Mouse (Mus musculus) embryonic facial prominence, embryonic 11.5 days (tissue): ENCODE results near the gene Atxn7. TPM values are rescaled to one million over a fixed set of nuclear protein-coding genes. Genes with fewer than 3 reads are reported as not detected.

ENCODE experiments used
- ATAC-seq: fragments of 200-750 bp; cut with Nextera tagmentation; replicated peaks from 2 replicates; pipeline ENCODE4 v1.8.0; 2017; ENCODE audit warnings: low read depth; ENCODE audit not compliant: insufficient number of reproducible peaks, low FRiP score, low TSS enrichment
- DNase-seq: peaks from one replicate; pipeline ENCODE4 v3.0.0-alpha.2; 2015; ENCODE audit warnings: low spot score
- H3K27ac ChIP-seq: fragments of 300-500 bp; sonication (generic); replicated peaks from 2 replicates; pipeline ENCODE4 v1.5.1; 2014; ENCODE audit warnings: mild to moderate bottlenecking, low read depth, low read length, control low read depth
- H3K27me3 ChIP-seq: fragments of 300-500 bp; sonication (generic); 2 replicates; pipeline ENCODE4 v1.6.1; 2014; ENCODE audit warnings: mild to moderate bottlenecking, low read length, moderate library complexity, mixed read lengths; ENCODE audit not compliant: control insufficient read depth, insufficient read depth
- H3K36me3 ChIP-seq: fragments of 300-500 bp; sonication (generic); replicated peaks from 2 replicates; pipeline ENCODE4 v1.6.1; 2014; ENCODE audit warnings: low read depth, mild to moderate bottlenecking, low read length, moderate library complexity, mixed read lengths; ENCODE audit not compliant: control insufficient read depth, insufficient read depth
- H3K4me1 ChIP-seq: fragments of 300-500 bp; sonication (generic); 2 replicates; pipeline ENCODE4 v1.6.1; 2014; ENCODE audit warnings: low read length, mixed read lengths; ENCODE audit not compliant: control insufficient read depth, insufficient read depth
- H3K4me2 ChIP-seq: fragments of 300-500 bp; sonication (generic); 2 replicates; pipeline ENCODE4 v1.6.1; 2014; ENCODE audit warnings: low read depth, mild to moderate bottlenecking, control low read depth, low read length, moderate library complexity
- H3K4me3 ChIP-seq: fragments of 300-500 bp; sonication (generic); 2 replicates; pipeline ENCODE4 v1.5.1; 2014; ENCODE audit warnings: low read depth, low read length, control low read depth
- H3K9ac ChIP-seq: fragments of 300-500 bp; sonication (generic); replicated peaks from 2 replicates; pipeline ENCODE4 v1.6.1; 2014; ENCODE audit warnings: mild to moderate bottlenecking, control low read depth, low read length
- H3K9me3 ChIP-seq: fragments of 300-500 bp; sonication (generic); replicated peaks from 2 replicates; pipeline ENCODE4 v1.6.1; 2016; ENCODE audit warnings: mild to moderate bottlenecking, low read length, inconsistent platforms, mixed read lengths; ENCODE audit not compliant: control insufficient read depth
- WGBS: fragments of 180-500 bp; shearing (Covaris S2); extraction: QIAGEN DNeasy Blood & Tissue Kit; methylation state at CpG from one replicate; pipeline ENCODE4 v1.1.7; 2014; 5-methylcytosine and 5-hydroxymethylcytosine counted together
- polyA plus RNA-seq: library from polyadenylated mRNA; unstranded; fragments of >200 nt; fragmentation: Nextera tagmentation; extraction: Ambion mirVana; gene quantifications from 2 replicates; pipeline ENCODE4 v1.2.1, GENCODE M21; 2014

The Atxn7 gene
- polyA plus RNA-seq, 1 experiment from 2014 or later: 3.7 TPM

- no peak for ATAC-seq
- Histone ChIP-seq H3K4me3 (no peak overlapping the region), H3K4me2 (no peak overlapping the region), H3K4me1 (no peaks in the 10 kb centered on the region), H3K9ac (no peak overlapping the region), H3K27me3 (no peaks in the 10 kb centered on the region), H3K9me3 (no peaks in the 10 kb centered on the region), H3K36me3 (no peaks in the 10 kb centered on the region), H3K27ac (no peak overlapping the region)
- WGBS: 63% methylated on average over 6 of the region's 6 CpGs
- no peak for DNase-seq
Observed at GRCm38 (mm10) chr14:14087348-14087747, 126.1 kb downstream of the Atxn7 start.

DNA sequence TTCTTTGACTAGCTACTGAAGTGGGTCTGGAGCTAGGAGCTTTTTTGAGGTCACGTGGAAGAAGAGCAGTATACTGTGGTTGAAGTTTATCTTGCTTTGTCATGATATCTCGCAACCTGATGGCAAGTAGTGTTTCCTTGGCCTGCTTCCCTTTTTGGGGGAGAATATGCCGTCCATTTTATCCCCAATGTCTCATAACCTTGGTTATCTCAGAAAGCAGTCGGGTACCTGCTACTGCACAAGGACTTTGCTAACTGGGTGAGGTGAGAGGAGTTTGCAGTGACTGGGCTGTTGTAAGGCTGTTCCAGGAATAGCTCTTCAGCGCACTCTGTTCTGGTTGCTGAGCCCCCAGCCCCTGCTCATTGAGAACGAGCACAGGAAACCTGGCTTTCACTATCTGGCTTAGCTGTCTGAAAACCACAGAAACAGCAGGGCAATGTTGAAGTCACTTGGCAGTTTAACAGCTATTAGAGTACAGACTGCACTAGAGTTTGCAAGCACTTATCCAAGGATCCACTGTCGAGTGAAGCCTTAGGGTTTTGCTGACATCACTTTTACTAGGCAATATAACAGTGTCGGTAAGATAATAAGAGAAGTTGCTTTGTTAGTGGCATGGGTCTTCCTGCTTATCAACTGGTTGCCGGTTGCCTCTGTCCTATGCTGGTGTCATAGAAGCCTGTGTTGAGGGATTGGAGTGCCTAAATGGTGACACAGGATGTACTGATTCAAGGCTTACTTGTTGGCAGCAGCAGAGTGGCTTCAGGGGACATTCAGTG lies 127.0 kb downstream of the Atxn7 start:
- Histone ChIP-seq H3K27ac (no peak overlapping the region), H3K9me3 (no peaks in the 10 kb centered on the region), H3K36me3 (no peaks in the 10 kb centered on the region), H3K4me1 (no peaks in the 10 kb centered on the region), H3K9ac (no peak overlapping the region), H3K4me2 (no peak overlapping the region), H3K27me3 (no peaks in the 10 kb centered on the region), H3K4me3 (no peak overlapping the region)
- no peak for DNase-seq
- ATAC-seq: no peak
- 88% methylated on average over 9 of the region's 9 CpGs for WGBS

DNA sequence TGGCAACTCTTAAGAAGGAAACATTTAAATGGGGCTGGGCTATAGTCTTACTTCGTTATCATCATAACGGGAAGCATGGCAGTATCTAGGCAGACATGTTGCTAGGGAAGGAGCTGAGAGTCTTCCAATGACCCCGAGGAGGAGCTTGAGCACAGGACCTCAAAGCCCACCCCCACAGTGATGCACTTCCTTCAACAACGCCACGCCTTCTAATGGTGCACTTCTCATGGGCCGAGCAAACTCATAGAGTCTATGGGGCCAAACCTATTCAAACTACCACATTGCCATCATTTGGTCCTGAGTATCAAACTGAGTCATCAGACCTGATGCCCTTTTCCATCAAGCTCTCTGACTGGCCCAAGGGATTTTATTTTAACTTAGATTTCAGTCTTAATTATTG lies 129.3 kb downstream of the Atxn7 start:
- 93% methylated on average over 6 of the region's 6 CpGs for WGBS
- ATAC-seq: no peak
- H3K36me3 ChIP-seq: no peaks in the 10 kb centered on the region
- H3K9ac ChIP-seq: no peak overlapping the region
- no peak overlapping the region for H3K4me2 ChIP-seq
- H3K4me1 ChIP-seq: no peaks in the 10 kb centered on the region
- no peaks in the 10 kb centered on the region for H3K27me3 ChIP-seq
- no peak for DNase-seq
- H3K4me3 ChIP-seq: no peak overlapping the region
- H3K9me3 ChIP-seq: no peaks in the 10 kb centered on the region
- H3K27ac ChIP-seq: no peak overlapping the region

DNA sequence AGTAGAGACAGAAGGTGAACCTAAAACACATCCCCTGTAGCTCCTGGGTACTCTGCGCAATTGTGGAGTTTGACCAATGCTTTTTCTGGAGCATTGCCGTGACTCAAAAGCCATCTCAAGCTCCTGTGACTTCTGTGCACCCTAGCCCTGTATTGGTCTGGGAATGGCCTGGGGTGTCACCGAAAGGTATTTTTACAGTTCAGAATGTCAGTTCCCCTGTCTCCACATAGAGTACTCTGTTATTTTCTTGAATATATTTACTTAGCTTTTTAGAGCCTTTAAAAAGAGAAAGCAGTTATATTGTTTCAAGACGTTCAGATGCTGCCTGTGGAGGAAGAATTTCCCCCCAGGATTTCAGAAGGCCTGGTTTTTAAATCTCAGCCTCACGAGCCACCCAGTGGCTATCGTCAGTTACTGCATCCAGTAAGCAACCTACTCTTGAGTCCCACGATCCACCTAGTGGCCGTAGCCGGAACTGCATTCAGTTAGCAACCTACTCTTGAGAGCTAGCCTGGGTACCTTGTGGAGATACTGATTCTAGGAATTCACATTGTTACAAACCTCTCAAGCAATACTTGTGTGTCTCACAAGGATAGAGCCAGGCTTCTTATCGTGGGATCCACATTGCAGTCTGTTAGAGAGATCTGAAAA lies 137.2 kb downstream of the Atxn7 start:
- H3K4me3 ChIP-seq: no peak overlapping the region
- ATAC-seq (0 out of 2 replicates have a peak, but pooled peaks have one; percentile 50), DNase-seq (peak; percentile 96)
- H3K9ac ChIP-seq: no peak overlapping the region
- no peaks in the 10 kb centered on the region for H3K9me3 ChIP-seq
- no peaks in the 10 kb centered on the region for H3K4me1 ChIP-seq
- no peak overlapping the region for H3K27ac ChIP-seq
- H3K4me2 ChIP-seq: no peak overlapping the region
- H3K27me3 ChIP-seq: no peaks in the 10 kb centered on the region
- WGBS: 26% methylated on average over 10 of the region's 10 CpGs
- no peaks in the 10 kb centered on the region; the same call in 1 of the 2 replicates for H3K36me3 ChIP-seq

DNA sequence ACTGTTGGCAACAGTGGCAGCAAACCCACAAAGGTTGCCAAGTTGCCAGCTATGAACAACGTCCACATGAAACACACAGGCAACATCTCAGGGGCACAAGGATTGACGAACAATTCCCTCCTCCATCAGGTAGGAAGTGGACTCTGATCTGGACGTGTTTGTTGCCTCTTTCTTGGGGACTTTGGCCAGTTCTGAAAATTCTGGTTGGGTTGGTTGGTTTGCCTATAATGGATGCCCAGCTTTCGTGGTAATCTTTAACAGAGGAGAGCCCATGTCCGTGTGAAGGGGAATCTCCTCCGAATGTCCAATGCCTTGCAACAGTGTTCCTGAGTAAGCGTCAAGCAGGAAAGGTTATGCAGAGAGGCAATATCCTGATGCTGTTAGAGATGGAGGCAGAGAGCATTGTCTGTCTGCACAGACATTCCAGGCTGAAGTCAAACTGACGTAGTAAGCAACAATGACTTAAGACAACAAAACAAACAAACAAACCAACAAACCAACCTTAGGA lies 139.6 kb downstream of the Atxn7 start:
- DNase-seq (no peak), ATAC-seq (no peak)
- Histone ChIP-seq H3K4me3 (no peak overlapping the region), H3K27ac (no peak overlapping the region), H3K9ac (no peak overlapping the region), H3K9me3 (no peaks in the 10 kb centered on the region), H3K27me3 (no peaks in the 10 kb centered on the region), H3K4me2 (no peak overlapping the region), H3K4me1 (no peaks in the 10 kb centered on the region), H3K36me3 (no peaks in the 10 kb centered on the region; the same call in 1 of the 2 replicates)
- WGBS: 93% methylated on average over 8 of the region's 8 CpGs

GRCm38 (mm10) chr14:14101296-14101695 lies 140.1 kb downstream of the Atxn7 start:
- Histone ChIP-seq H3K9me3 (no peaks in the 10 kb centered on the region), H3K9ac (no peak overlapping the region), H3K4me1 (no peaks in the 10 kb centered on the region), H3K4me3 (no peak overlapping the region), H3K36me3 (no peaks in the 10 kb centered on the region; the same call in 1 of the 2 replicates), H3K27me3 (no peaks in the 10 kb centered on the region), H3K4me2 (no peak overlapping the region), H3K27ac (no peak overlapping the region)
- WGBS: 96% methylated on average over 9 of the region's 9 CpGs
- DNase-seq: no peak
- no peak for ATAC-seq

GRCm38 (mm10) chr14:14104213-14104929 lies 143.1 kb downstream of the Atxn7 start:
- no peak overlapping the region for H3K27ac ChIP-seq
- ATAC-seq (no peak), DNase-seq (no peak)
- no peaks in the 10 kb centered on the region for H3K9me3 ChIP-seq
- 86% methylated on average over 13 of the region's 13 CpGs for whole genome bisulfite sequencing
- H3K4me3 ChIP-seq: no peak overlapping the region
- no peaks in the 10 kb centered on the region; the same call in 1 of the 2 replicates for H3K36me3 ChIP-seq
- H3K9ac ChIP-seq: no peak overlapping the region
- no peaks in the 10 kb centered on the region for H3K4me1 ChIP-seq
- no peaks in the 10 kb centered on the region for H3K27me3 ChIP-seq
- no peak overlapping the region for H3K4me2 ChIP-seq
